Mouse (Mus musculus) MN1 (cell line): ENCODE measurements around the gene Polr2j.

ENCODE experiments used
- DNase-seq: peaks from one replicate; pipeline ENCODE4 v3.0.0-alpha.2; 2016; ENCODE audit warnings: low spot score

Gene Polr2j

DNA sequence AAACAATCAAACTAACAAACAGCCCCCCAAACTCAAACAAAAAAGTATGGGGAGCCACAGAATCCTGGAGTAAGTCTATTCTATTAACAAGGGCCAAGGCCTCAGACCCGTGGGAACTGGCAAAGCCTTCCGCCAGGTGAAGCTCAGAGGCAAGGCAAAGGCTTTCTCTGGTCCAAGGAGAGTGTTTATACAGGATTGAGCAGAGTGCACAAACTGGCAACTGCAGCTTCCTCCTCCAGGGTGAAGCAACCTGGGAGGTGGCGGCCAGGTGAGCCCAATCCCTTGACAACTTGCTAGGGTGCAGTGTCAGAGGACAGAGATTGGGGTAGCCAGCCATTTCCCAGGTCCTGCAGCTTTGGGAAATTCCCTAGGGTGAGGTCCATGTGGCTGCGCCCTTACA lies 50.9 kb downstream of the Polr2j start:
- DNase-seq, result no peak

DNA sequence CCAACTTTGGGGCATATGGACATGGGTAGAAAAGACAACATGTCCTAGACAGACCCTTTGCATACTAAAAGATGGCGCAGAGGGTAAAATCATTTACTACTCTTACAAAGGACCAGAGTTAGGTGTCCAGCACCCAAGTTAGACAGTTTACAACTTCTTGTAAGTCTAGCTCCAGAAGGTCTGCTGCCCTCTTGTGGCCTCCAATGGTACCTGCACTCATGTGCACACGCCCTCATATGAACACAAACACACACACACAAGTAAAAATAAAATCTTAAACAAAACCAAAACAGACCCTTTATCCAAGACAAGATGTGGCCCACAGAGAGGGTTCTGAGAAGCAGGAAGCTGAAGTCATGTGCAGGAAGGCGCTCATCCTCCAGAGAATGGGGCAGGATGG lies 51.6 kb downstream of the Polr2j start:
- no peak for DNase-seq

DNA sequence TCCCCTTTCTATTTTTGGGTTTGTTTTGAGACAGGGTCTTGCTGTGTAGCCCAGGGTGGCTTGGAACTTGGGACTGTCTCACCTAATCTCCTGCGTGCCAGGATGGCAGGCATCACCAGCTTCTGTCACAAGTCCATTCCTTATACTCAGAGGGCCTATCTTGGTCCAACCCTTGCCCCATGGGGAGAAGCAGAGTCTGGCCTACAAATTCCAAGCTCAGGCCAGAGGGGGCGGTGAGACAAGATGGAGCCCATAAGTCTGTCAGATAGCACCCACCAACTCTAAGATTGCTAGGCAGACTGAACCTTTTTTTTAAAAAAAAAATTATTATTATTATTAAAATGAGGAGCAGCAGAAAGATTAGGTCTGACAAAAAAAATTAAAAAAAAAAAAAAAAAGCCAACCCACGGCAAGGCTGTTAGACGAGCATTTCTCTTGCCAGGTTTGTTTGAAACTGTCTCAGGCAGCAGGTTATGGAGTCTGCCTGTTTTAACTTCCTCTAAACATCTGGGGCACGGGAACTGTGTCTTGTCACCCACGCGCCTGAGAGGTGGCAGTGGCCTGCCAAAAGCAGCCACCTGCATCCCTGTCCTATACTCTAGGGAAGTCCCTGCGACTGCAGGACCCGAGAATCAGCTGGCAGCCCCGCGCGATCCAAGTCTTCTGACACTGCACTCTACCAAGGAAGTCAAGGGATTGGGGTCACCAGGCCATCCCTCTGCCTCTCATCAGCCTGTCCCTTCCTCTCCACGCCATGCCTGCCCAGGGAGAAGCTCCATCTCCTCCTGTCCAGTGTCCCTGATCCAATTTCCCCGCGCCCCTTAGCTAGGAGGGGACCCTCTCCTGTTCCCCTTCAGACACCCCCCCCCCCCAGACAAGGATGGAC lies 53.4 kb downstream of the Polr2j start:
- peak; percentile 77 for DNase-seq

DNA sequence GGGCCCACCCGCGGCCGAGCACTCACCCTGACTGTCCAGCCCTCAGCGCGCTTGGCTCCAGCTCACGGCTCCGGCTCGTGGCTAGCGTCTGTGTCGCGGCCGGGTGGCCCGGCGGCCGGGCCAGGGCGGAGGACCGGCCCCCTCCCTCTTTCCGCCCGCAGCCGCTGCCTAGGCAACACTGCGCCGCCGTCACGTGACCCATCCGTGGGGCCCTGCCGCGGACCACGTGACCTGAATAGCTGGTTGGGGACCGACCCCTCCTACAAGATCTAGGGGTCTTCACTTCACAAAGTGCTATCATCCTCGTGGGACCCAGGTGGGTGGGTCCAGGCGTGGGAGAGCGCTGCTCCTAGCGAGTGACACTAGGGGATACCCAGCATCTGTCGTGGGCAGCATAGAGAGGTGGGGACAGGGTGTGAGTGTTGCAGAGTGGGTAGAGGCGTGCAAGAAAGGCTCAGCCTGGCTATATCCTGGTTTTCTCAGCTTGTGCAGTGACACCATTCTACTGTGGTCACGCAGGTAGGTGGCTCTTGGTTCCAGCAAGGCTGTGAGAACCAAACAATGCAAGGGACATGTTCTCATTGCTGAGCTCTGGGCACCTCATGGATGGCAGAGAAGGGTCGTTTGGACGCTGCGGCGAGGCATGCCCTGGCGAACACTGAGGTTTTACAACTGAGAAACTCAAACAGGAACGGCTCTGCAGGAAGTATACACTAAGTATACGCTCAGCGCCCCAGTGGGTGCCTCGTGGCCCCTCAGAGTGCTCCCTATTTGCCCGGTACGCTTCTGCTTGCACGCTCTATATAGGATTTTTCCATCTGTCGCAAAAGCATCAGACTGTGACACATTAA lies 54.3 kb downstream of the Polr2j start, which contains the start of gene Orai2:
Orai2 (minus strand) TSS at position 202 of the 851 bp plus-strand sequence.
- peak; percentile 90 for DNase-seq

DNA sequence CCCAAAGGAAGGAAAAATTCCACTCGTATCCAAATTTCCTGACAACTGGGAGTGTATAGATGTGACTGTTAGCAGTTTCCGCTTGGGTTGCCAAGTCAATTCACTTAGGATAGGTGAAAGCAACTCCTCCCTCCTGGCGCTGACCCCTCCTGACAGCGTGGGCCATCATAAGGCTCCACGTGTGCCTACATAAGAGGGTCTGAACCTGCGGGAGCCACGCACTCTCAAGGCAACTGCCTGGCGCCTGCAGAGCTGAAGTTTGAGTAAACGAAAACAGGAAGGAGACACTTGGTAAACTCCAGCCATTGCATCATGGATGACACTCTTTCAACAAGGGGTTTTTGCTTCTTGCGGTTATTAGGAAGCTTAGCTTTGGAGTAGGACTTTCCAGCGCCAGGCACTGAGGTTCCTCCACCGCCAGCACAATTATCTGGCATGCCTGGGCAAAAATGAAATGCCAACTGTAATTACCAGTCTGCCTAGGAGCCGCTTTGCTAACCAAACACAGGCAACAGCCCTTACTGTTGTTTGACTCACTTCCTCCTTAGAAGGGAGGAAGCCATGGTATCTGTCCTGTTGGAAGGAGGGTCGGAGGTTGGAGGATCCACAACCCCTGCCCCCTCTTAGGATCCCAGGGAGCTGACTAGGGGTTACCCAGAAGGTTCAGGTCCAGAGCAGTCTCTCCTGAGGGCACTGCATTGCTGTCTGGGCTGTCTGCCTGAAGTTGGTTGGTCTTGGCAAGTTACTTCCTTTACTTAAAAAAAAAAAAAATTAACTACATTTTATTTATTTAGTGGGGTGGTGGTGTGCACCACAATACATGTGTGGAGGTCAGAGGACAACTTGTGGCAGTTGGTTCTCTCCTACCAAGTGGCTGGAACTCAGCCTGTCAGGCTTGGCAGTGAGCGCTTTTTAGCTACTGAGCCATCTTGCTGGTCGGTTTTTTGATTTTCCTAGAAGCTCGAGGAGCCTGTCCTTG lies 55.2 kb downstream of the Polr2j start:
- peak; percentile 57 for DNase-seq
